In the genomic region with DNA sequence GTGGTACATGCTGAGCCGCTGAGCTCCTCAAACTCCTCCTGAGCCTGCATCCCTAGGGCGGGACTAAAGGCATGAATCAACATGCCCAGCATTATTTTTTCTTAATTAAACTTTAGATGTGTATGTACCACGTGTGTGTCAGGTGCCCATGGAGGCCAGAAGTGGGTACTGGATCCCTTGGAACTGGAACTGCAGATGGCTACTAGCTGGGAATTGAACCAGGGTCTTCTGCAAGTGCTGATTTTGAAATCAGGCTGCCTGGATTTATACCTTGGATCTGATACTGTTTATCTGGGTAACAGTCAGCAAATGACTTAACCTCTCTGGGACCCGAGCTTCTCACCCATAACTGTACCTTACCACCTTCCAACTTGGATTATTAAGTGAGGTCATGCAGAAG, we compare ENCODE assay signal across 8 mouse cellular contexts. TPM values are rescaled to one million over a fixed set of nuclear protein-coding genes. Genes with fewer than 3 reads are reported as not detected.
A peak's percentile ranks its signal among the peaks of the same experiment; 100 is the strongest.
DNase-seq lines count a peak whose midpoint lies in the region; ATAC-seq and TF ChIP-seq lines count a peak whose summit lies in the region.
"Had no signal": no experiment of that assay in that cellular context is flagged by ENCODE, and none has a peak within 500 bp of the region (broad histone marks: within the 10 kb centered on the region; RNA-seq: fewer than 3 reads in every experiment).

No protein-coding gene starts in this region.

- TF ChIP-seq EP300 in stomach, postnatal 0 days (optimal IDR thresholded peaks at IDR 0.05), result no peak

- H3K4me2 ChIP-seq in forebrain, embryonic 13.5 days, result peak overlapping the region; percentile 70
- peak overlapping the region; percentile 87 for H3K4me2 ChIP-seq in liver, embryonic 11.5 days
- peak overlapping the region; percentile 59 for H3K4me2 ChIP-seq in stomach, postnatal 0 days (replicated peaks; ENCODE audit: low read depth)

- H3K27me3 ChIP-seq in megakaryocyte, embryonic 14.5 days (replicated peaks), result no peaks in the 10 kb centered on the region
- H3K27me3 ChIP-seq in forebrain, embryonic 13.5 days, result no peaks in the 10 kb centered on the region
- no peaks in the 10 kb centered on the region for H3K27me3 ChIP-seq in liver, embryonic 11.5 days (replicated peaks; ENCODE audit: control insufficient read depth, insufficient read depth, low read length)
- no peaks in the 10 kb centered on the region for H3K27me3 ChIP-seq in stomach, postnatal 0 days (ENCODE audit: control insufficient read depth, insufficient read depth, low read length)

- TF ChIP-seq CTCF in stomach, postnatal 0 days (IDR thresholded peaks at IDR 0.05; ENCODE audit: low read depth), result no peak

- no peak for ATAC-seq in megakaryocyte, adult 5-6 weeks (ENCODE audit: poor library complexity, severe bottlenecking)
- ATAC-seq in forebrain, embryonic 13.5 days, result no peak
- ATAC-seq in liver, embryonic 11.5 days (replicated peaks; ENCODE audit: low FRiP score), result no peak
- no peak for ATAC-seq in stomach, postnatal 0 days (ENCODE audit: low FRiP score, low TSS enrichment)
- no peak for ATAC-seq in activated CD4-positive, CD25-positive, alpha-beta regulatory T cell, adult 4 months

- H3K4me3 ChIP-seq in megakaryocyte, embryonic 14.5 days (replicated peaks), result peak overlapping the region; percentile 99
- H3K4me3 ChIP-seq in forebrain, embryonic 13.5 days, result peak overlapping the region; percentile 68
- H3K4me3 ChIP-seq in liver, embryonic 11.5 days (ENCODE audit: low read depth, low read length), result peak overlapping the region; percentile 88
- peak overlapping the region; percentile 66; the same call in 1 of the 2 replicates for H3K4me3 ChIP-seq in stomach, postnatal 0 days (ENCODE audit: low read depth, low read length)

- H3K9me3 ChIP-seq in megakaryocyte, embryonic 14.5 days, result no peaks in the 10 kb centered on the region
- no peaks in the 10 kb centered on the region for H3K9me3 ChIP-seq in forebrain, embryonic 13.5 days (replicated peaks)
- no peaks in the 10 kb centered on the region for H3K9me3 ChIP-seq in liver, embryonic 11.5 days (ENCODE audit: control insufficient read depth, low read length)
- H3K9me3 ChIP-seq in stomach, postnatal 0 days (ENCODE audit: control insufficient read depth, low read length), result no peaks in the 10 kb centered on the region

- 61% methylated on average over 4 of the region's 4 CpGs for WGBS in forebrain, embryonic 13.5 days
- 48% methylated on average over 4 of the region's 4 CpGs for WGBS in liver, embryonic 11.5 days
- WGBS in stomach, postnatal 0 days, result 31% methylated on average over 4 of the region's 4 CpGs

- no peak overlapping the region for H3K27ac ChIP-seq in forebrain, embryonic 13.5 days
- H3K27ac ChIP-seq in liver, embryonic 11.5 days (ENCODE audit: low read depth, low read length), result peak overlapping the region; percentile 98
- H3K27ac ChIP-seq in stomach, postnatal 0 days (replicated peaks), result no peak overlapping the region

- no peak for DNase-seq in liver, embryonic 11.5 days (ENCODE audit: low spot score)
- DNase-seq in stomach, postnatal 0 days (ENCODE audit: low spot score), result peak; percentile 11
- DNase-seq in adrenal gland, postnatal 4 days (ENCODE audit: low spot score in 2 of 2), result no peak
- DNase-seq: kidney, adult 18-20 months had no signal

- H3K36me3 ChIP-seq in megakaryocyte, embryonic 14.5 days (replicated peaks; ENCODE audit: low read length), result peaks cover 33% of the 10 kb centered on the region
- H3K36me3 ChIP-seq in forebrain, embryonic 13.5 days (ENCODE audit: poor library complexity, severe bottlenecking), result peaks cover 27% of the 10 kb centered on the region
- peaks cover 22% of the 10 kb centered on the region for H3K36me3 ChIP-seq in liver, embryonic 11.5 days (ENCODE audit: control insufficient read depth, insufficient read depth, low read length)
- peaks cover 6% of the 10 kb centered on the region; the same call in 1 of the 2 replicates for H3K36me3 ChIP-seq in stomach, postnatal 0 days (ENCODE audit: control insufficient read depth, insufficient read depth, low read length)

- H3K4me1 ChIP-seq in megakaryocyte, embryonic 14.5 days, result peaks cover 67% of the 10 kb centered on the region
- H3K4me1 ChIP-seq in forebrain, embryonic 13.5 days, result peaks cover 41% of the 10 kb centered on the region
- H3K4me1 ChIP-seq in liver, embryonic 11.5 days (replicated peaks; ENCODE audit: control insufficient read depth, insufficient read depth, low read length), result peaks cover 22% of the 10 kb centered on the region
- H3K4me1 ChIP-seq in stomach, postnatal 0 days (replicated peaks; ENCODE audit: control insufficient read depth, insufficient read depth), result no peaks in the 10 kb centered on the region

- H3K9ac ChIP-seq in forebrain, embryonic 13.5 days, result peak overlapping the region; percentile 93
- H3K9ac ChIP-seq in liver, embryonic 11.5 days (ENCODE audit: low read depth, low read length), result peak overlapping the region; percentile 98
- no peak overlapping the region for H3K9ac ChIP-seq in stomach, postnatal 0 days (ENCODE audit: low read length)

RNA-seq across cellular contexts. Expression of a gene that starts 1.1 kb away (rescaled TPM):
- polyA plus RNA-seq in megakaryocyte, embryonic 14.5 days (2012; ENCODE audit: insufficient read depth, low replicate concordance), result 139 and 161 TPM in 2 replicates
- 26.3 and 32.6 TPM in 2 replicates for total RNA-seq in megakaryocyte, adult 5-6 weeks (2015)
- 31.6 and 34.1 TPM in 2 replicates for total RNA-seq in megakaryocyte, adult 5-6 weeks (2017)
- polyA plus RNA-seq in forebrain, embryonic 13.5 days (2015; fragmentation: Nextera tagmentation; extraction: Ambion mirVana), result 135 and 143 TPM in 2 replicates
- polyA plus RNA-seq in liver, embryonic 11.5 days (2014; fragmentation: Nextera tagmentation; extraction: Ambion mirVana), result 150 and 159 TPM in 2 replicates
- 82.5 and 87.0 TPM in 2 replicates for polyA plus RNA-seq in stomach, postnatal 0 days (2015; fragmentation: Nextera tagmentation; extraction: Ambion mirVana)
- 10 to 100 TPM; 60.3 to 69.3 TPM for polyA plus RNA-seq in activated CD4-positive, CD25-positive, alpha-beta regulatory T cell, adult 4 months (2017; shearing (Covaris generic))
- 100 to 1,000 TPM; 161 to 174 TPM for total RNA-seq in adrenal gland, postnatal 4 days (2021)

RNA-seq across cellular contexts. Expression of a gene that starts 13.6 kb away (rescaled TPM):
- 3.7 and 16.5 TPM in 2 replicates for polyA plus RNA-seq in megakaryocyte, embryonic 14.5 days (2012; ENCODE audit: insufficient read depth, low replicate concordance)
- 30.3 and 37.1 TPM in 2 replicates for total RNA-seq in megakaryocyte, adult 5-6 weeks (2015)
- total RNA-seq in megakaryocyte, adult 5-6 weeks (2017), result 38.2 and 38.5 TPM in 2 replicates
- 92.0 and 97.4 TPM in 2 replicates for polyA plus RNA-seq in forebrain, embryonic 13.5 days (2015; fragmentation: Nextera tagmentation; extraction: Ambion mirVana)
- 142 and 143 TPM in 2 replicates for polyA plus RNA-seq in liver, embryonic 11.5 days (2014; fragmentation: Nextera tagmentation; extraction: Ambion mirVana)
- polyA plus RNA-seq in stomach, postnatal 0 days (2015; fragmentation: Nextera tagmentation; extraction: Ambion mirVana), result 55.6 and 55.7 TPM in 2 replicates
- 10 to 100 TPM; 43.3 to 70.5 TPM for polyA plus RNA-seq in activated CD4-positive, CD25-positive, alpha-beta regulatory T cell, adult 4 months (2017; shearing (Covaris generic))
- total RNA-seq in adrenal gland, postnatal 4 days (2021), result 10 to 100 TPM; 64.2 to 64.3 TPM

RNA-seq across cellular contexts. Expression of a gene that starts 18.5 kb away (rescaled TPM):
- 0.86 TPM in 1 of 2 replicates, not detected in the other for polyA plus RNA-seq in megakaryocyte, embryonic 14.5 days (2012; ENCODE audit: insufficient read depth, low replicate concordance)
- total RNA-seq in megakaryocyte, adult 5-6 weeks (2015), result 0.83 TPM in 1 of 2 replicates, not detected in the other
- 1.3 TPM in 1 of 2 replicates, not detected in the other for total RNA-seq in megakaryocyte, adult 5-6 weeks (2017)
- polyA plus RNA-seq in forebrain, embryonic 13.5 days (2015; fragmentation: Nextera tagmentation; extraction: Ambion mirVana), result 1.9 and 3.7 TPM in 2 replicates
- 1.7 and 2.0 TPM in 2 replicates for polyA plus RNA-seq in liver, embryonic 11.5 days (2014; fragmentation: Nextera tagmentation; extraction: Ambion mirVana)
- polyA plus RNA-seq in stomach, postnatal 0 days (2015; fragmentation: Nextera tagmentation; extraction: Ambion mirVana), result 0.59 and 0.62 TPM in 2 replicates
- polyA plus RNA-seq in activated CD4-positive, CD25-positive, alpha-beta regulatory T cell, adult 4 months (2017; shearing (Covaris generic)), result not detected
- total RNA-seq in adrenal gland, postnatal 4 days (2021), result 1 to 10 TPM; 2.3 to 2.5 TPM

RNA-seq across cellular contexts. Expression of a gene that starts 19.2 kb away (rescaled TPM):
- polyA plus RNA-seq in megakaryocyte, embryonic 14.5 days (2012; ENCODE audit: insufficient read depth, low replicate concordance), result 18.8 and 39.1 TPM in 2 replicates
- total RNA-seq in megakaryocyte, adult 5-6 weeks (2015), result 40.9 and 55.3 TPM in 2 replicates
- 40.8 and 65.6 TPM in 2 replicates for total RNA-seq in megakaryocyte, adult 5-6 weeks (2017)
- 117 and 118 TPM in 2 replicates for polyA plus RNA-seq in forebrain, embryonic 13.5 days (2015; fragmentation: Nextera tagmentation; extraction: Ambion mirVana)
- polyA plus RNA-seq in liver, embryonic 11.5 days (2014; fragmentation: Nextera tagmentation; extraction: Ambion mirVana), result 69.5 and 73.1 TPM in 2 replicates
- polyA plus RNA-seq in stomach, postnatal 0 days (2015; fragmentation: Nextera tagmentation; extraction: Ambion mirVana), result 81.9 and 82.2 TPM in 2 replicates
- polyA plus RNA-seq in activated CD4-positive, CD25-positive, alpha-beta regulatory T cell, adult 4 months (2017; shearing (Covaris generic)), result 100 to 1,000 TPM; 109 to 113 TPM
- 100 to 1,000 TPM; 118 to 125 TPM for total RNA-seq in adrenal gland, postnatal 4 days (2021)

RNA-seq across cellular contexts. Expression of a gene that starts 34.9 kb away (rescaled TPM):
- 10.6 and 13.3 TPM in 2 replicates for polyA plus RNA-seq in megakaryocyte, embryonic 14.5 days (2012; ENCODE audit: insufficient read depth, low replicate concordance)
- 257 and 292 TPM in 2 replicates for total RNA-seq in megakaryocyte, adult 5-6 weeks (2015)
- total RNA-seq in megakaryocyte, adult 5-6 weeks (2017), result 69.7 and 76.0 TPM in 2 replicates
- 194 and 211 TPM in 2 replicates for polyA plus RNA-seq in forebrain, embryonic 13.5 days (2015; fragmentation: Nextera tagmentation; extraction: Ambion mirVana)
- polyA plus RNA-seq in liver, embryonic 11.5 days (2014; fragmentation: Nextera tagmentation; extraction: Ambion mirVana), result 197 and 198 TPM in 2 replicates
- polyA plus RNA-seq in stomach, postnatal 0 days (2015; fragmentation: Nextera tagmentation; extraction: Ambion mirVana), result 57.5 and 61.6 TPM in 2 replicates
- 100 to 1,000 TPM; 126 to 163 TPM for polyA plus RNA-seq in activated CD4-positive, CD25-positive, alpha-beta regulatory T cell, adult 4 months (2017; shearing (Covaris generic))
- total RNA-seq in adrenal gland, postnatal 4 days (2021), result 100 to 1,000 TPM; 124 to 145 TPM
